8 mouse cellular contexts compared by ENCODE assay signal in genomic region chr9:65195053-65195452, GRCm38 (mm10). TPM values are rescaled to one million over a fixed set of nuclear protein-coding genes. Genes with fewer than 3 reads are reported as not detected.
A peak's percentile ranks its signal among the peaks of the same experiment; 100 is the strongest.
DNase-seq lines count a peak whose midpoint lies in the region; ATAC-seq and TF ChIP-seq lines count a peak whose summit lies in the region.

Parp16 (plus strand) TSS chr9:65195353.

- no peak for TF ChIP-seq CTCF in small intestine, adult 2 months (IDR thresholded peaks at IDR 0.05; ENCODE audit: extremely low read depth, insufficient read length, insufficient replicate concordance, low read depth, low read length)

- no peak for ATAC-seq in megakaryocyte, adult 5-6 weeks (ENCODE audit: poor library complexity, severe bottlenecking)
- no peak for ATAC-seq in embryonic facial prominence, embryonic 15.5 days (ENCODE audit: insufficient number of reproducible peaks, low FRiP score, low TSS enrichment, low read depth)
- ATAC-seq in inflammation-experienced regulatory T-cells, adult 6 months, result no peak

- peaks cover 65% of the 10 kb centered on the region for H3K4me1 ChIP-seq in megakaryocyte, embryonic 14.5 days
- H3K4me1 ChIP-seq in embryonic facial prominence, embryonic 15.5 days, result peaks cover 24% of the 10 kb centered on the region
- peaks cover 74% of the 10 kb centered on the region for H3K4me1 ChIP-seq in limb, embryonic 10.5 days
- peaks cover 33% of the 10 kb centered on the region for H3K4me1 ChIP-seq in small intestine, adult 2 months (ENCODE audit: control insufficient read depth, insufficient read depth, insufficient read length, low read length)

- no peaks in the 10 kb centered on the region for H3K9me3 ChIP-seq in megakaryocyte, embryonic 14.5 days
- H3K9me3 ChIP-seq in embryonic facial prominence, embryonic 15.5 days (replicated peaks), result no peaks in the 10 kb centered on the region
- no peaks in the 10 kb centered on the region for H3K9me3 ChIP-seq in limb, embryonic 10.5 days (replicated peaks)

- peaks cover 4% of the 10 kb centered on the region for H3K27me3 ChIP-seq in megakaryocyte, embryonic 14.5 days (replicated peaks)
- no peaks in the 10 kb centered on the region for H3K27me3 ChIP-seq in embryonic facial prominence, embryonic 15.5 days
- H3K27me3 ChIP-seq in limb, embryonic 10.5 days (ENCODE audit: low read depth, poor library complexity, severe bottlenecking), result no peaks in the 10 kb centered on the region
- no peaks in the 10 kb centered on the region for H3K27me3 ChIP-seq in small intestine, adult 2 months (ENCODE audit: control insufficient read depth, insufficient read depth, low read length)

- peak within 1 kb of the TSS; percentile 90 for H3K4me3 ChIP-seq in megakaryocyte, embryonic 14.5 days (replicated peaks)
- no peak within 1 kb of the TSS for H3K4me3 ChIP-seq in embryonic facial prominence, embryonic 15.5 days (replicated peaks)
- H3K4me3 ChIP-seq in limb, embryonic 10.5 days, result no peak within 1 kb of the TSS
- H3K4me3 ChIP-seq in small intestine, adult 2 months (ENCODE audit: low read depth, low read length), result no peak within 1 kb of the TSS

- H3K9ac ChIP-seq in embryonic facial prominence, embryonic 15.5 days, result no peak within 1 kb of the TSS

- DNase-seq in limb, embryonic 10.5 days (ENCODE audit: low spot score), result no peak
- no peak for DNase-seq in yolk sac, embryonic 10.5 days (ENCODE audit: low spot score)
- no peak for DNase-seq in natural killer cell, adult 2 months (ENCODE audit: low spot score in 2 of 2)

- H3K4me2 ChIP-seq in embryonic facial prominence, embryonic 15.5 days (replicated peaks), result peak within 1 kb of the TSS; percentile 25; the same call in 1 of the 2 replicates

- no peak for TF ChIP-seq POLR2A in small intestine, adult 2 months (IDR thresholded peaks at IDR 0.05; ENCODE audit: low read depth, low read length)

- H3K36me3 ChIP-seq in megakaryocyte, embryonic 14.5 days (replicated peaks; ENCODE audit: low read length), result no peaks in the 10 kb centered on the region
- H3K36me3 ChIP-seq in embryonic facial prominence, embryonic 15.5 days, result no peaks in the 10 kb centered on the region
- no peaks in the 10 kb centered on the region for H3K36me3 ChIP-seq in limb, embryonic 10.5 days
- H3K36me3 ChIP-seq in small intestine, adult 2 months (ENCODE audit: control insufficient read depth, insufficient read depth, low read length), result no peaks in the 10 kb centered on the region

- peak within 1 kb of the TSS; percentile 93 for H3K27ac ChIP-seq in embryonic facial prominence, embryonic 15.5 days (replicated peaks)
- H3K27ac ChIP-seq in limb, embryonic 10.5 days, result peak within 1 kb of the TSS; percentile 93
- peak within 1 kb of the TSS; percentile 96 for H3K27ac ChIP-seq in small intestine, adult 2 months (ENCODE audit: insufficient read depth, low read depth, low read length)

- WGBS in embryonic facial prominence, embryonic 15.5 days, result 71% methylated on average over 4 of the region's 4 CpGs
- 84% methylated on average over 4 of the region's 4 CpGs for WGBS in limb, embryonic 10.5 days
- 71% methylated on average over 4 of the region's 4 CpGs for WGBS in small intestine, adult 2 months

RNA-seq across cellular contexts. Expression of gene Parp16, which starts in this region (rescaled TPM):
- 2.6 and 3.6 TPM in 2 replicates for polyA plus RNA-seq in megakaryocyte, embryonic 14.5 days (2012; ENCODE audit: insufficient read depth, low replicate concordance)
- total RNA-seq in megakaryocyte, adult 5-6 weeks (2015), result 0.80 and 1.3 TPM in 2 replicates
- 0.95 and 0.98 TPM in 2 replicates for total RNA-seq in megakaryocyte, adult 5-6 weeks (2017)
- 7.5 and 8.9 TPM in 2 replicates for polyA plus RNA-seq in embryonic facial prominence, embryonic 15.5 days (2015; fragmentation: Nextera tagmentation; extraction: Ambion mirVana)
- 8.7 and 9.0 TPM in 2 replicates for polyA plus RNA-seq in limb, embryonic 10.5 days (2016; fragmentation: Nextera tagmentation; extraction: Ambion mirVana)
- 10.0 and 16.3 TPM in 2 replicates for polyA plus RNA-seq in small intestine, adult 2 months (2012; rRNA removed)
- polyA plus RNA-seq in inflammation-experienced regulatory T-cells, adult 6 months (2017; shearing (Covaris generic)), result 1 to 10 TPM; 5.4 to 8.0 (median 5.8) TPM
